Mouse (Mus musculus): ENCODE measurements at regions not wholly inside any gene's neighbourhood (a gene's known extent, or its start where the extent isn't known, plus 50 kb on each side); places are given as distances from the start of the nearest gene placed in this dataset.
"Not testable (repeated sequence)": the region's sequence is repeated elsewhere in the genome, so short reads cannot be mapped to it uniquely, and the experiment has no call there.

- not testable (repeated sequence) for H3K4me1 ChIP-seq; H3K4me2 ChIP-seq; H3K27ac ChIP-seq; ATAC-seq (replicated peaks; ENCODE audit: low FRiP score); H3K4me3 ChIP-seq (replicated peaks); H3K9me3 ChIP-seq (replicated peaks); H3K27me3 ChIP-seq; H3K9ac ChIP-seq; H3K36me3 ChIP-seq
Measured at GRCm38 (mm10) chr12:115468569-115468968, 579.0 kb upstream of the Zfp386 start.

- 77% methylated on average over 1 of the region's 1 CpGs for WGBS
- H3K4me3 ChIP-seq (replicated peaks): no peak overlapping the region
- H3K9me3 ChIP-seq (replicated peaks): no peaks in the 10 kb centered on the region
- no peak overlapping the region for H3K9ac ChIP-seq
- no peak for ATAC-seq (replicated peaks; ENCODE audit: low FRiP score)
- H3K4me1 ChIP-seq: no peaks in the 10 kb centered on the region
- H3K27ac ChIP-seq: no peak overlapping the region
- H3K36me3 ChIP-seq: no peaks in the 10 kb centered on the region
- H3K4me2 ChIP-seq: no peak overlapping the region
- no peaks in the 10 kb centered on the region for H3K27me3 ChIP-seq
Measured at GRCm38 (mm10) chr12:115498865-115499264, 548.7 kb upstream of the Zfp386 start.

- 63% methylated on average over 3 of the region's 3 CpGs for WGBS
- not testable (repeated sequence) for H3K27ac ChIP-seq; H3K9me3 ChIP-seq (replicated peaks); H3K36me3 ChIP-seq; H3K4me3 ChIP-seq (replicated peaks); H3K9ac ChIP-seq; H3K4me2 ChIP-seq; H3K4me1 ChIP-seq; H3K27me3 ChIP-seq; ATAC-seq (replicated peaks; ENCODE audit: low FRiP score)
Measured at GRCm38 (mm10) chr12:115507285-115507684, 540.2 kb upstream of the Zfp386 start.

GRCm38 (mm10) chr12:115508615-115509342 lies 538.7 kb upstream of the Zfp386 start:
- not testable (repeated sequence) for H3K4me2 ChIP-seq; H3K9me3 ChIP-seq (replicated peaks); H3K36me3 ChIP-seq; H3K9ac ChIP-seq; H3K27ac ChIP-seq; ATAC-seq (replicated peaks; ENCODE audit: low FRiP score); H3K4me3 ChIP-seq (replicated peaks); H3K4me1 ChIP-seq; H3K27me3 ChIP-seq
- 61% methylated on average over 1 of the region's 1 CpGs for WGBS

GRCm38 (mm10) chr12:115518778-115519541 lies 528.6 kb upstream of the Zfp386 start:
- H3K9me3 ChIP-seq (replicated peaks); H3K4me2 ChIP-seq; H3K36me3 ChIP-seq; ATAC-seq (replicated peaks; ENCODE audit: low FRiP score); H3K9ac ChIP-seq; H3K4me1 ChIP-seq; H3K4me3 ChIP-seq (replicated peaks); H3K27me3 ChIP-seq; H3K27ac ChIP-seq: not testable (repeated sequence)
- 72% methylated on average over 2 of the region's 2 CpGs for WGBS

GRCm38 (mm10) chr12:115527065-115527464 lies 520.5 kb upstream of the Zfp386 start:
- WGBS: 76% methylated on average over 3 of the region's 3 CpGs
- H3K4me2 ChIP-seq: no peak overlapping the region
- H3K27ac ChIP-seq: no peak overlapping the region
- no peak overlapping the region for H3K9ac ChIP-seq
- H3K4me3 ChIP-seq (replicated peaks): no peak overlapping the region
- H3K9me3 ChIP-seq (replicated peaks): peaks cover 13% of the 10 kb centered on the region; the same call in 1 of the 2 replicates
- no peaks in the 10 kb centered on the region for H3K36me3 ChIP-seq
- ATAC-seq (replicated peaks; ENCODE audit: low FRiP score): no peak
- no peaks in the 10 kb centered on the region for H3K4me1 ChIP-seq
- no peaks in the 10 kb centered on the region for H3K27me3 ChIP-seq

- no peaks in the 10 kb centered on the region for H3K4me1 ChIP-seq
- no peaks in the 10 kb centered on the region for H3K36me3 ChIP-seq
- no peak overlapping the region for H3K4me2 ChIP-seq
- no peaks in the 10 kb centered on the region for H3K27me3 ChIP-seq
- ATAC-seq (replicated peaks; ENCODE audit: low FRiP score): no peak
- H3K27ac ChIP-seq: no peak overlapping the region
- 0 out of 2 replicates have a peak, but pooled peaks cover 14% of the 10 kb centered on the region for H3K9me3 ChIP-seq (replicated peaks)
- no peak overlapping the region for H3K9ac ChIP-seq
- WGBS: 68% methylated on average over 2 of the region's 2 CpGs
- H3K4me3 ChIP-seq (replicated peaks): no peak overlapping the region
Measured at GRCm38 (mm10) chr12:115542482-115542881, 505.0 kb upstream of the Zfp386 start.

GRCm38 (mm10) chr12:115566878-115567277 lies 480.6 kb upstream of the Zfp386 start:
- H3K9me3 ChIP-seq (replicated peaks); ATAC-seq (replicated peaks; ENCODE audit: low FRiP score); H3K4me2 ChIP-seq; H3K27ac ChIP-seq; H3K4me1 ChIP-seq; H3K36me3 ChIP-seq; H3K27me3 ChIP-seq; H3K4me3 ChIP-seq (replicated peaks); H3K9ac ChIP-seq: not testable (repeated sequence)
- WGBS: 66% methylated on average over 4 of the region's 4 CpGs

GRCm38 (mm10) chr12:115592985-115593384 lies 454.5 kb upstream of the Zfp386 start:
- not testable (repeated sequence) for ATAC-seq (replicated peaks; ENCODE audit: low FRiP score); H3K36me3 ChIP-seq; H3K9ac ChIP-seq; H3K4me3 ChIP-seq (replicated peaks); H3K4me2 ChIP-seq; H3K27ac ChIP-seq; H3K9me3 ChIP-seq (replicated peaks); H3K4me1 ChIP-seq; H3K27me3 ChIP-seq
- 88% methylated on average over 4 of the region's 4 CpGs for WGBS

GRCm38 (mm10) chr12:115603763-115604162 lies 443.8 kb upstream of the Zfp386 start:
- no peak for ATAC-seq (replicated peaks; ENCODE audit: low FRiP score)
- H3K27ac ChIP-seq: no peak overlapping the region
- no peak overlapping the region for H3K4me3 ChIP-seq (replicated peaks)
- no peaks in the 10 kb centered on the region for H3K36me3 ChIP-seq
- WGBS: 87% methylated on average over 2 of the region's 2 CpGs
- H3K4me2 ChIP-seq: no peak overlapping the region
- no peaks in the 10 kb centered on the region for H3K27me3 ChIP-seq
- peaks cover 18% of the 10 kb centered on the region; the same call in 1 of the 2 replicates for H3K9me3 ChIP-seq (replicated peaks)
- no peak overlapping the region for H3K9ac ChIP-seq
- no peaks in the 10 kb centered on the region for H3K4me1 ChIP-seq

GRCm38 (mm10) chr12:115604951-115605350 lies 442.6 kb upstream of the Zfp386 start:
- ATAC-seq (replicated peaks; ENCODE audit: low FRiP score): no peak
- 55% methylated on average over 3 of the region's 3 CpGs for WGBS
- Histone ChIP-seq H3K9ac (no peak overlapping the region), H3K4me2 (no peak overlapping the region), H3K36me3 (no peaks in the 10 kb centered on the region), H3K27ac (no peak overlapping the region), H3K4me1 (no peaks in the 10 kb centered on the region), H3K4me3 (replicated peaks) (no peak overlapping the region), H3K27me3 (no peaks in the 10 kb centered on the region), H3K9me3 (replicated peaks) (peaks cover 19% of the 10 kb centered on the region; the same call in 1 of the 2 replicates)

- not testable (repeated sequence) for H3K9ac ChIP-seq; H3K27me3 ChIP-seq; H3K4me2 ChIP-seq; H3K27ac ChIP-seq; ATAC-seq (replicated peaks; ENCODE audit: low FRiP score); H3K4me3 ChIP-seq (replicated peaks); H3K4me1 ChIP-seq; H3K9me3 ChIP-seq (replicated peaks); H3K36me3 ChIP-seq
- 56% methylated on average over 1 of the region's 1 CpGs for WGBS
Measured at GRCm38 (mm10) chr12:115622564-115623233, 424.8 kb upstream of the Zfp386 start.
